Mouse (Mus musculus) megakaryocyte, adult 5-6 weeks (primary cell): ENCODE results near the gene Cdk17. TPM values are rescaled to one million over a fixed set of nuclear protein-coding genes. Genes with fewer than 3 reads are reported as not detected.
"Not testable (repeated sequence)": the region's sequence is repeated elsewhere in the genome, so short reads cannot be mapped to it uniquely, and the experiment has no call there.

ENCODE experiments used
- ATAC-seq: 2 replicates; pipeline ENCODE4 v1.8.0; 2016; ENCODE audit warnings: mild to moderate bottlenecking, inconsistent platforms; ENCODE audit not compliant: poor library complexity, severe bottlenecking
- total RNA-seq, 2 experiments: library from RNA; stranded (forward) in 1 of 2; stranded (reverse) in 1 of 2; fragments of 153-499, 151-499 nt in 1 of 2; fragments of 221-1000, 200-1000 nt in 1 of 2; gene quantifications; 2 replicates each; pipeline versions ENCODE4 v1.2.3 to v1.2.4; 2015 to 2017

Cdk17 gene
- total RNA-seq, 2 experiments from 2014 or later = 36.3 to 36.5 TPM

DNA sequence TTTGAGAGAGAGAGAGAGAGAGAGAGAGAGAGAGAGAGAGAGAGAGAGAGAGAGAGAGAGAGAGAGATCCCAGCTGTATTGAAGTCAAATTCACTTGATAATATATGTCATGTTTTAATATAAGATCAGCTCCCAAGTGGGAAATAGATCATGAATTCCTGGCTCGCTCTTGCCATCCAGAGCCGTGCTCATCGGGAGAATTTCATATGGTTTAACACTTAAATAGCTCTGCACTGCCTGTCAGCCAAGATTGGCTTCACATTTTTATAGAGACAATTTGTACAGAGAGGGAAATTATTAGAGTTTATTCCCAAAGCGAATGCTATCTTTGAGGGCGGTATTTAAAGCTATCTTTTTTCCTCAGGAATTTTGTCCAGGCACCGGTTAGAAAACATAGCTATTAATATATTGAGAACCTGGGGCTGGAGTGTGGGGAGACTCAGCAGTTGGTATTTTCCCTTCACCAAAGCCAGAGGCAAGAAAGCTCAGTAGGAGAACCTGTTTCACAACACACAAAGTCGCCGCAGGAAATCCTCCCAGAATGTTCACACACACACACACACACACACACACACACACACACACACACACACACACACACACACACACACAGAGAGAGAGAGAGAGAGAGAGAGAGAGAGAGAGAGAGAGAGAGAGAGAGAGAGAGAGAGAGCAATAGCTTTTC, 17.9 kb upstream of the Cdk17 start:
- ATAC-seq = no peak

DNA sequence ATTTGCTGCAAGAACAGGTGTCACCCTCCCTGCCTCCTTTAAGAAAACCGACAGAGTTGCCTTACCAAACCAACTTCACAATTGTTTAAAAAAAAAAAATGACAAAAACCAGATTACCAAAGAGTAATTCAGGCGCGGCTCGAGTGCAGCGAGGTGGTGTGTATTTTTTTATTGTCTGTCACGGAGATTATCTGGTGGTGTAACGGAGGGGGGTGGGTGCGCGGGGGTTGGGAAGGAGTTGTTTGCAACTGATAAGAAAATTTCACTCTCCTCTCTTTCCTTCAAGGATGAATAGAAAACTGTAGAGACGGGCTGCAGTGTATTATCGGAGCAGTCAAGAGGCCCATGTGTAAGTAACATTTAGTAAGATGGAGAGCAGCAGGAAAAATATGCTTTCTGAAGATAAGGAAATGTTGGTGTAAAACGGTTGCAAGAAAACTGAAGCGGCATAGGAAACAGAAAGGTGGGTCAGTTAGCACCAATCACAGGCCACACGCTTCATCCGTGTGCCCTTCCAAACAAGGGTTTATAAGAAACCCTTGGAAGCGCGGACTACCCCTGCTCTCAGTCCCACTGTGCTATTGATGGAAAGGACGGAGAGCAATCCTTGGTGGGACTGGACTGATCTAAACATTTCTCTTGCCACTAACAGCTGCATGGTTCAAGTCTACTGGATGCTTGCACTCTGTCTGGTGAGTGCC, 17.2 kb upstream of the Cdk17 start:
- peak; percentile 23 for ATAC-seq

DNA sequence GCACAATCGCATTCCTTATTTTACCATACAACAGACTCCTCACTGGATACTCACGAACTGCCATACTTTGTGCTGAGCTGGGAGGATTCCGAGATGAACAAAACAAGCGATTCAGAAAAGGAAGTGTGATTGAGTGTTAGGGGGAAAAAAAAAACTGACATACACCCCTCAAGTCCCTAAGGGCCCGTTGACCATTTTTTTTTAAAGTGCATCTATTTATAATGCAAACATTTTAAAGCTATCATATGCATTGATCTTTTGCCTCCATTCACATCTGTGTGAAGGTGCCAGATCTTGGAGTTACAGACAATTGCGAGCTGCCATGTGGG, 16.7 kb upstream of the Cdk17 start:
- no peak for ATAC-seq

DNA sequence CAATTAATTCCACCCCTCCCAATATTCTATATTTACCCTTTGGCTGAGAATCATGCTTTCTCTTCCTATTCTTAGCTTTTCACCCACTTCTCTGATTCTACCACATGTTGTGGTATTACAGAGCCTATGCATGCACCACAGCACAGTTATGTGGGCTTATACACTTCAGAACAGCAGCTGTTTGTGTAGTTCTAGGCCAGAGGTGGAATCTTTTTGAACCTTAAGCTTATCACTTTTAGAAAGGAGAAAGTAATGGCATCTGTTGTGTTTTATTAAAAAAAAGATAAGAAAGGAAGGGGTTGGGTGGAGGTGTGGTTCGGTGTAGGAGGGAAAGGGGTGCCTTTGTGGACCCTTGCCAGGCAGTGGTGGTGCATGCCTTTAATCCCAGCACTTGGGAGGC, 16.1 kb upstream of the Cdk17 start:
- ATAC-seq = peak; percentile 15; the same call in 1 of the 2 replicates

DNA sequence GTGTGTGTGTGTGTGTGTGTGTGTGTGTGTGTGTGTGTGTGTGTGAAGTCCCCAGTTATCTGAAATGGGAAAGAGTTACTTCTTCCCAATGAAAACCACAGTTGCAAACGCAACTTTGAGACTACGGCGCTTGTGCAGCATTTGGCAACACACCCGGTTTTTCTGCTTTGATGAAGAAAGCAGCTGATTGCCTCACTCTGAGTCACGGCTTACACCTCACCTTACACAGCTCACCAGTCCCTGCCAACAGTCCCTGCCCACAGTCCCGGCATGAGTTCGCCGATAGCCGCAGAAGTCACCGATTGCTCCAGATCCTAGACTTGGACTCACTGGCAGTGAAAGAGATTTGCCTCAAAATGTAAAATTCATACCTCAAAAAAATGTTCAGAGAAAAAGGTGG, 15.6 kb upstream of the Cdk17 start:
- peak; percentile 94 for ATAC-seq

DNA sequence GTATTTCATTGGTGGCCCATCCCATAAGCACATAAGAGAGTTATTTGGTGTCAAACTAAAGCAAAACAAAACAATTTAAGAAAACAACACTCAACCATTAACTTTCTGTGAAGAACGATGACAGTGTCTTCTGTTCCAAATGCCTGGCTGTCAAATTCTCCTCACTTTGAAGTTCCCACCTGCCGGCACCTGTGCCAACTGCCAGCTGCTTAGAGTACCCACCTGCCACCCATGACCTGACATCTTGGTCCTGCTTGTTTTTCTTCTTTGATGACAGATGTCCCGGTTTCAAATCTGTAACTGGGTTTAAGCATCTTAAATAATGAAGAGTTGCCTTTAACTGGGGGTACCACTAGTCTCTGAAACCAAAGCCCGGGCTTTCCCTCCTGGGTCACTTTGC, 14.1 kb upstream of the Cdk17 start:
- no peak for ATAC-seq

DNA sequence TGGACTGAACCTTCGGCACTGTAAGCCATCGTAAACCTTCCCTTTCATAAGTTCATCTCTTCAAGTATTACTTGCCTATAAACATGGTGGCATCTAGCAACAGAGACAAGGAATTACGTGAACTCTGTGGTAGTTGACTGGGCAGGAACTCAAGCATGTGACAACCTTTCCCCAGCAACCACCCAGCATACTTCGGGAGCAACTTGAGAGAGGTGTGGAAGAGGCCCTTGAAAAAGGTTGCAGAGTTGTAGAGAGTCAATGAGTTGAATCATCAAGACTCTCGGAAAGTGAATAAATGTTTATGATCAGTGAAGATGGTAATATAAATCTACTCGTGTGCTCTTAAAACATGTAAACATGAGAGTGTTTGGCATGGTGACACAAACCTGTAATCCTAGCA, 13.0 kb upstream of the Cdk17 start:
- ATAC-seq = no peak

DNA sequence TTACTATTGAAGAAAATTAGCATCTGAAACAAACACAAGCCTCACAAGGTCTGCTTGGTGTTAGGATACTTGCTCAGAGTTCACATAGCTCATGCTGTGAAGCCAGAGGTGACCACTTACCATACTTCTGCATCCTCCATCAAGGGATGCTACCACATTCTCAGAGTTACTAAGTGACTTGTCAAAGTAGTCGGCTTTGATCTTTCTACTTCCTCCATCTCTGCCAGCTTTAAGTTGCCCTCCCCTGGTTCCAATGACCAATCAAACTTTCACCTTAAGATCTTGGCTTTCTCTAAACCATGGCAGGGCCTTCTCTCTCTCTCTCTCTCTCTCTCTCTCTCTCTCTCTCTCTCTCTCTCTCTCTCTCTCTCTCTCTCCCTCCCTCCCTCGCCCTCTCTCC, 11.1 kb upstream of the Cdk17 start:
- ATAC-seq = peak; percentile 43; the same call in 1 of the 2 replicates

DNA sequence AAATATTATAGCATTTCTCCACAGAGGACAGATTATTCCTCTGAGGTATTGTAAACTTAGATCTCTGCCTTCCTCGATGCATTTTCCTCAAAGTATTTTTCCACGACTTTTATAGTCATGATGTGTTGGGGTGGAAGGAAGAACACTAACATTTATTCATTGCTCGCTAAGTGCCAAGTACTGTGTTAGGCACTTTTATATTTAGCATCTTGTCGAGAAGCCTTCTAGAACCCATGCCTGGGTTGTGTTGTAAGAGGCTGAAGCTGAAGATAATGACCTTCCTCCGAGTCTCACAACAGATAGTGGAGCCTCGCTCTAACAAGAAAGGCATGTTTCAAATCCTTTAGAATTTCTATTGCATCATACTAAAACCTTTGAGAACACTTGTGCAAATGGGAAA, 8.9 kb upstream of the Cdk17 start:
- no peak for ATAC-seq

DNA sequence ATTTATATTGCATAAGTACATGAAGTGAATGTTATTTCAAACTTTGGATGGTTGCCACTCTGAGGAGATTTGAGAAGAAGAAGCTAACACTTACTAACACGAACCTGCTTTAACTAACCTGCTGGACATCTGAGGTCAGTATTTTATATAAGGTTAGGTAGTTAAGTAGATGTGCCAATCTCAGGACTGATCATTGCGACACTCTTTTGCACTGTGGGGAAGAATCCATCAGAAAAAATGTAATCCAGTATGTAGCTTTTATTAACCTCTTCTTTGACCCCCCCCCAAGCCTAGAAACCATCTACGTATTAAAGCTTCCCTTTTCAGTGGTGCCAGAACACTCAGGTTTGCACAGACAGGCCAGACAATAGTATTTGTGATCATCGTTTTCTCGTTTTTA, 8.0 kb upstream of the Cdk17 start:
- no peak for ATAC-seq

DNA sequence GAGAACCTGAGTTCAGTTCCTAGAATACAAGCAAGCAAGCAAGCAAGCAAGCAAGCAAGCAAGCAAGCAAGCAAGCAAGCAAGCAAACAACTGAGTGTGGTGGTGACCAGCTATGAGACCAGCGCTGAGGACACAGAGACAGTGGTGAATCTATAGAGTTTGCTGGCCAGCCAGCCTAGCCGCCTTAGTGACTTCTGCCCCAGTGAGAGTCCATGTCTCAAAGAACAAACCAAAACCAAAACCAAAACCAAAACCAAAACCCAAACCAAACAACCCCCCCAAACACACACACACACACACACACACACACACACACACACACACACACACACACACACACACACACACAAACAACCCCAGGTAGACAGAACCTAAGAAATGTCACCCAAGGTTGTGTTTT, 7.3 kb upstream of the Cdk17 start:
- not testable (repeated sequence) for ATAC-seq

DNA sequence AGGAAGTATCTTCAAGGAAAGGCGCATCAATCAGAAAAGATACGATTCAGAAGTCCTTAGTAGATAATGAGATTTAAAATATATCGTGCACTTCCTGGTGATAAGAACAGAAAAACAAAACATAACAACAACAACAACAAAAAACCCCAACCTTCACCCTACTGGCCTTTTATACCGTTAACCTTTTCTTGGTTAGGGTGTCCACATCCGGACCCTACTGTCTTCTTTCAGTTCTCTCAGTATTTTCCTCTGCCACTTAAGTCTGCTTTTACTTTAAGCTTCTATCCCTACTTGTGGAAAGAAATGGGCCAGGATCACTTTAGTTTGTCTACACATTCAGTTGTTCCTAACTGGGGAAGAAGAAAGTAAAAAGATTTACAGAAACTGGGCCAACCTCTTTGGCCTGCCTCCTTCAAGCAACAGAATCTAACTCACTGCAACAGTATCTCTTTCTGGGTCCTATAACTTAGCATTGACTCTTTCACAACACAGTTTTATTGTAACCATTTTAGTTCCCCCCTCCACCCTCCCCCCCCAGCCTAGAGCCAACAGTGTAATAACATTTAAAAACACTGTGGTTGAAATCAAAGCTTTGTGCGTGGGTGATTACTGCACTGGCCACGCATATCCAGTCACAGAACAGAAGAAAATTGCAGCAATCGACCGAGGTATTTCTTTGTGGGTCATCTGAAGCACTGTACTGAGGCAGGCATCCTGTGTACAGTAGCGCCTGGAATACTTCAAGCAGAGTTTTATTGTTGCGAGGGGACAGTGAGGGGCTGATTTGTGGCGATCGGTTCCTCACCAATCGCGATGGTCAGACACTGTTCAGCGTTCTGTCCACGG, 801 bp upstream of the Cdk17 start:
- ATAC-seq = peak; percentile 5

DNA sequence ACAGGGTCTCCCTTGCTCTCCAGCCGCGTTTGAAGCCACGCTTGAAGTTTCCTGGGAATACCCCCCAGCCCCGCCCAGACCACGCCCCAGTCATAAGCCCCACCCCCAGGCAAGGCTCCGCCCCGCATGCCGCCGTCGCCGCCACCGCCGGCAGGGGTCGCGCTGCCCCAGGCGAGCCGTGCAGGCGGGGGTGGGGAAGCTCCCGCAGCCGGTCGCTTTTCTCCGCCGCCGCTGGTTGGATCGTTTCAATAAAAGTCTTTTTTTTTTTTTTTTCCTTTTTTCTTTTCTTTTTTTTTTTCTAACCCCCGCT, 223 bp upstream of the Cdk17 start:
- ATAC-seq = peak; percentile 88

DNA sequence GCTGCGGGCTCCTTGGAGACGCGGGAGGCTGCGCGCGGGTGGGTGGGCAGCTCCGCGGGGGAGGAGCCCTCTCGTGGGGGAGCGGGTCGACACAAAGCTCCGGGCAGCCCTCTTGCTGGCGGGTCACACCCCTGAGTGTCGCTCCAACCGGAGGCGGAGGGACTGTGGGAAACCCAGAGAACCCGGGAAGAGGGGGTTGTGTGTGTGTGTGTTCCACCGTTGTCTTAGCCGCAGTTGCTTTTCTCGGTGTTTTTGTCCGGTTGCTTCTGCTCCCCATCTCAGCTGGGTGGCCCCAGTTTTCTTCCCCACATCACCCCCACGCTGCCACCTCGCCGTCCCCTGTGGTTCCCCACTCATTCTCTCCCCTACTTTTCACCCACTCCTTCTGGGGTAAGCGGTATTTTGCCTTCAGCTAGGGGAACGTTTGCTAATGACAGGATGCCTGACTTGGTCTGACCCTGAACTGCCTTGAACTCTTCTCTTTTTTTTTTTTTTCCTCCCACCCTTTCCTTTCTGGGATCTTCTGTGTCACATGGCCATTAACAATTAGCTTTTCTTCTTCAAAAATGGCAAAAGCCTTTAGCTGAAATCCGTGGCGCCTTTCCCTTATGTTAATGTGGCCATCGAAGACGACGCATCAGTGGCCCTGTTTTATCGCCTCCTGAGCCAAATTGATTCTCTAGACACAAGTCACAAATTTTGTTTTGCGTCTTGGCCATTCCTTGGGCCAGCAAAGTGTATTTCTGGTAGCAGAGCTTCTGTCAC, 1.0 kb downstream of the Cdk17 start:
- peak; percentile 15 for ATAC-seq

DNA sequence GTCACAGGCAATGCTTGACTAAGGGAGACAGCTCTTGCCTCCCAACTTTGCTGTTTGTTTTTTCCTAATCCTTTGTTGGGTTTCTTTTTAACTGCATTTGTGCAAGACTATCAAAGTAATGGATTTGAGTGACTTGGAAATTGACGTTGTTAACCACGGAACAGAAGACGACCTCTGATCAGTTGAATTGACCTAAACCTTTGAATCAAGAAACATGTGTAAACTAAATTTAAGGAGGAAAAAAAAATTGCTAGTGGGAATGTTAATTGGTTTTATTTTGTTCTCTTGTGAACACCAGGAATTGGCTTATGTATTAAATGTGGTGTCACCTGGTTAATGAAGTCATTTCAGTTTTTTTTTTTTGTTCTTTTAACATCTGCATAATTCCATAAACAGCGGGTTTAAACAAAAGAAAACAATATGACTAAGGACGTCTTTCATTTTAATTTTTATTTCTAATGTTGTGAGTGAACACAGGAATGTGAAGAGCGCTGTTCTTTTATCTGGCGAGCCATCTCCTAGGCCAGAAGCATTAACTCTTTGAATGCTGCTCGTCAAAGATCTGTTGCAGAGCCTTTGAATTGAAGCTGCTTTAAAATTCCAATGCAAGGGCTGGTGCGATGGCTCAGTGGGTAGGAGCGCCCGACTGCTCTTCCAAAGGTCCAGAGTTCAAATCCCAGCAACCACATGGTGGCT, 1.7 kb downstream of the Cdk17 start:
- no peak for ATAC-seq

DNA sequence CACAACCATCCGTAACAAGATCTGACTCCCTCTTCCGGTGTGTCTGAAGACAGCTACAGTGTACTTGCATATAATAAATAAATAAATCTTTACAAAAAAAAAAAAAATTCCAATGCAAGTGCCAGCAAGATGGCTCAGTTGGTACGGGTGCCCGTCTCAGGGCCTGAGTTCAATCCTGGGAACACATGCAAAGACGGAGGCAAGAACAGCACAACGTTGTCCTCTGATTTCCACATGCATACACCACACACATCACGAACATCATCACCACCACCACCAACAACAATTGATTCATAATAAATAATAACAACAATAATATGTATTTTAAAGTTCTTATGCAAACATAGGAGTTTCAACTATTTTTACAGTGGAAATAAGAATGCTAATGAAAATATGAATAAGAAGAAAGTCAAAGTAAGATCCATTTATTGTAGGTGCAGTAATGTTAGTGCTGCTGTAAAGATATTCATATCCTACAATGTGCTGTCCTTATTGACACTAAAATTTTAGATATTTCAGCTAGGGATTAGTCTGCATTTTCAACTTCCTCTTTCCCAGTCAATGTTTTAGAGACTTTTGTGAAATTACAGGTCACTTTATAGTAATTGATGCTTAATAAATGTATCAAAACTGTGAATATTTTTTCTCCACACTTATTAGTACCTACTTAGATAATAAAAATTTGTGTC, 2.4 kb downstream of the Cdk17 start:
- no peak for ATAC-seq

DNA sequence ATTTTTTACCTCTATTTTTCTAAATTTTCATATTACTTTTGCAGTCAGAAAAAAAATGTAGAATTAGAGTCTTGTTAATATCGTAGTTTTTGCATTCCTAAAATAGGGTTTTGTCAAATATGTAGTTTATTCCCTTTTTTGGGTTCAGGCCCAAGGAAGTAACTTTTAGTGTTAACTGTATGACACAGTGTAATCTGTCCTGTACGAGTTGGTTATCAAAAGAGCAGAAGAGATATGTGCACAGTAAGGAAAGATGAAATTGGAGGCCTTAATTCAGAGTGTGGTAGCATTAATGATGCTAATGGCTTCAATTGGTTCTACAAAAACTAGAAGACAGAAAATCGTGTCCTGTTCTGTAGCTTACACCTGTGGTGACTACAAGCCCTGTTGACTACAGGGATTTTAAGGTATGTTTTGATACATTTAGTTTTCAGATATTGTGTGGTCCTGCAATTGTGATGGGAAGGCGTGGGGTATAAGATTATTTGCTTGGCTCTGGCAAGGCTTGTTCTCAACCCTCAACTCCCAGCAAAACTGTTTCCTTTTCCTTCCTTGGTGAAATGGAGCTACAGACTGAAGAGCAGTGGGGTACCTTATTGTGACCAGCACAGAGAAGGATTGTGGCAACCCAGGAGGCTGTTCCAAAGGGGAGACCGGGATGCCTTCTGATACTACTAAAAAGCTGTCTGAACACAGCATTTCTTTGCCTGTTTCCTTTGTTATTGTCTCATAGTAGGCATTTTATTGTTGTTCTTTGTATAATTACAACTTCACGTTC, 3.2 kb downstream of the Cdk17 start:
- ATAC-seq = no peak

DNA sequence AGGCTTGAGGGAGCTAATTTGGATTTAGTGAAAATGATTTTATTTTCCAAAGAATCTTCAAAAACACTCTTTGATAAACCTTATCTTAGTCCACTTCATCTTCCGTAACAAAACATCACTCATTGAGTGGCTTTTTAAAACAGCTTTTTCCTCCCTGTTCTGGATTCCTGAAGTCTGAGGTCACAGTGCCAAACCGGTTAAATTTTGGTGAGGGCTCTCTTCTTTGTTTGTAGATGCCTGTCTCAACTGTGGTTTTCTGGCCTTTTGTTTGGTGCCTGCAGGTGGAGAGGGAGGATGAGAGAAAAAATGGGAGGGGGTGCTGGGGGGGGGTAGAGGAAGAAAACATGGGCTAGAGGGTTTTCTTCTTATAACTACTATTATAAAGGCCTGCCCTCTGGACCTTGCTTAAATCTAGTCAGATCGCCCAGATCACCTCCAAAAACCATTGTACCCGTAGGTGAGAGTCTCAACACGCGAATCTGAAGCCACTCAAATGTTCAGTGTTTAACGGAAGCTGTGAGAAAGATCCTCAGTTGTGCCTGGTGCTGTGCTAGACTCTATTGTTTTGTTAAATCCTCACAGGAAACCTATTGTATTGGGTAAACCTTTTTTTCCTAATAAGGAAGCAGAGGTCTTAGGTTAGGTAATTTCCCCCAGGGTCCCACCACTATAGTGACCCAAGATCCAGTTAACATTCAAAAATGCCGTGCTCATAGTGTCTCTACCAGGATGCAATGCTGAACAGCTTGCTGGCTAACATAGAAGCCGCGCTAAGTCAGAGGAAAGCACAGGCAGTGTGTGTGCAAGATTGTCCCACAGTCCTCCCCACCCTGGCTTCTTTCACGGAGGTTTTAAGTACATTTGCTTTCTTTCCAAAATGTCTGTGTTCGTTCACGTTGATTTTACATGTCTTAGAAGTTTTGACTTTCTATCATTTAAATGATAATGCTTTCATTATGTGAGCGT, 5.0 kb downstream of the Cdk17 start:
- ATAC-seq = peak; percentile 36
